Comparison of ENCODE assay signal across 8 mouse cellular contexts in genomic region chr13:23286721-23287362, GRCm38 (mm10). TPM values are rescaled to one million over a fixed set of nuclear protein-coding genes. Genes with fewer than 3 reads are reported as not detected.
DNase-seq lines count a peak whose midpoint lies in the region; ATAC-seq and TF ChIP-seq lines count a peak whose summit lies in the region.

No protein-coding gene starts in this region.

- H3K9me3 ChIP-seq in lung, embryonic 14.5 days (ENCODE audit: low read depth, low read length), result no peaks in the 10 kb centered on the region
- no peaks in the 10 kb centered on the region for H3K9me3 ChIP-seq in forebrain, embryonic 13.5 days (replicated peaks)
- no peaks in the 10 kb centered on the region for H3K9me3 ChIP-seq in limb, embryonic 11.5 days (ENCODE audit: control insufficient read depth, low read length)
- no peaks in the 10 kb centered on the region for H3K9me3 ChIP-seq in stomach, embryonic 14.5 days (ENCODE audit: control insufficient read depth, low read depth, low read length)

- H3K4me2 ChIP-seq in lung, embryonic 14.5 days, result peak overlapping the region; percentile 76
- peak overlapping the region; percentile 78 for H3K4me2 ChIP-seq in forebrain, embryonic 13.5 days
- H3K4me2 ChIP-seq in limb, embryonic 11.5 days (ENCODE audit: low read depth, severe bottlenecking), result peak overlapping the region; percentile 59
- H3K4me2 ChIP-seq in stomach, embryonic 14.5 days (replicated peaks; ENCODE audit: low read depth, low read length), result peak overlapping the region; percentile 84

- peak overlapping the region; percentile 43 for H3K4me3 ChIP-seq in lung, embryonic 14.5 days (ENCODE audit: low read depth, low read length)
- peak overlapping the region; percentile 47 for H3K4me3 ChIP-seq in forebrain, embryonic 13.5 days
- peak overlapping the region; percentile 35 for H3K4me3 ChIP-seq in limb, embryonic 11.5 days (ENCODE audit: low read depth, low read length)
- peak overlapping the region; percentile 39 for H3K4me3 ChIP-seq in stomach, embryonic 14.5 days (ENCODE audit: low read depth, low read length)

- no peak overlapping the region for H3K27ac ChIP-seq in lung, embryonic 14.5 days (ENCODE audit: low read depth)
- H3K27ac ChIP-seq in forebrain, embryonic 13.5 days, result no peak overlapping the region
- no peak overlapping the region for H3K27ac ChIP-seq in limb, embryonic 11.5 days (replicated peaks; ENCODE audit: low read depth, low read length)
- H3K27ac ChIP-seq in stomach, embryonic 14.5 days (ENCODE audit: low read length), result no peak overlapping the region

- DNase-seq in lung, embryonic 14.5 days, result peak; percentile 56
- DNase-seq in lung, postnatal 4 days, result no peak
- peak; percentile 56 for DNase-seq in limb, embryonic 11.5 days (ENCODE audit: low spot score)
- DNase-seq in right cerebral cortex, postnatal 4 days, result no peak
- DNase-seq in right cerebral cortex, postnatal 25 days, result no peak
- DNase-seq in ovary, adult 18-20 months (ENCODE audit: low spot score), result no peak

- no peaks in the 10 kb centered on the region for H3K4me1 ChIP-seq in lung, embryonic 14.5 days (ENCODE audit: insufficient read depth)
- H3K4me1 ChIP-seq in forebrain, embryonic 13.5 days, result peaks cover 15% of the 10 kb centered on the region
- H3K4me1 ChIP-seq in limb, embryonic 11.5 days (ENCODE audit: control insufficient read depth, insufficient read depth, low read length), result 0 out of 2 replicates have a peak, but pooled peaks cover 3% of the 10 kb centered on the region
- H3K4me1 ChIP-seq in stomach, embryonic 14.5 days (ENCODE audit: control insufficient read depth, insufficient read depth, low read length), result 0 out of 2 replicates have a peak, but pooled peaks cover 2% of the 10 kb centered on the region

- peak overlapping the region; percentile 34 for H3K9ac ChIP-seq in lung, embryonic 14.5 days
- peak overlapping the region; percentile 62 for H3K9ac ChIP-seq in forebrain, embryonic 13.5 days
- H3K9ac ChIP-seq in limb, embryonic 11.5 days (ENCODE audit: low read length), result no peak overlapping the region
- no peak overlapping the region for H3K9ac ChIP-seq in stomach, embryonic 14.5 days (replicated peaks; ENCODE audit: low read depth, low read length)

- ATAC-seq in lung, embryonic 14.5 days (ENCODE audit: insufficient read depth), result peak; percentile 26; the same call in 1 of the 2 replicates
- no peak for ATAC-seq in forebrain, embryonic 13.5 days
- no peak for ATAC-seq in limb, embryonic 11.5 days (ENCODE audit: insufficient number of reproducible peaks, low FRiP score, low TSS enrichment, low read depth)
- ATAC-seq in stomach, embryonic 14.5 days (ENCODE audit: insufficient number of reproducible peaks, insufficient read depth, low FRiP score, low read depth), result no peak

- 1% methylated on average over 19 of the region's 19 CpGs for WGBS in lung, embryonic 14.5 days
- WGBS in forebrain, embryonic 13.5 days, result under 1% methylated on average over 19 of the region's 19 CpGs
- 2% methylated on average over 19 of the region's 19 CpGs for WGBS in limb, embryonic 11.5 days
- WGBS in stomach, embryonic 14.5 days, result 2% methylated on average over 19 of the region's 19 CpGs

- peaks cover 6% of the 10 kb centered on the region for H3K27me3 ChIP-seq in lung, embryonic 14.5 days (ENCODE audit: insufficient read depth, low read length)
- H3K27me3 ChIP-seq in forebrain, embryonic 13.5 days, result peaks cover 37% of the 10 kb centered on the region
- no peaks in the 10 kb centered on the region for H3K27me3 ChIP-seq in limb, embryonic 11.5 days (ENCODE audit: control insufficient read depth, insufficient read depth, low read length)
- no peaks in the 10 kb centered on the region; the same call in 1 of the 2 replicates for H3K27me3 ChIP-seq in stomach, embryonic 14.5 days (ENCODE audit: control insufficient read depth, insufficient read depth, low read length)

- TF ChIP-seq CTCF in lung, embryonic 14.5 days (IDR thresholded peaks at IDR 0.05; ENCODE audit: low read depth), result no peak

- H3K36me3 ChIP-seq in lung, embryonic 14.5 days (ENCODE audit: insufficient read depth), result no peaks in the 10 kb centered on the region
- H3K36me3 ChIP-seq in forebrain, embryonic 13.5 days (ENCODE audit: poor library complexity, severe bottlenecking), result no peaks in the 10 kb centered on the region
- H3K36me3 ChIP-seq in limb, embryonic 11.5 days (ENCODE audit: control insufficient read depth, insufficient read depth, low read length), result no peaks in the 10 kb centered on the region
- H3K36me3 ChIP-seq in stomach, embryonic 14.5 days (ENCODE audit: control insufficient read depth, insufficient read depth, low read length), result no peaks in the 10 kb centered on the region

RNA-seq across cellular contexts. Expression of gene Vmn1r223, which starts 39.9 kb away (rescaled TPM):
- not detected in 2 replicates for polyA plus RNA-seq in lung, embryonic 14.5 days (2014; fragmentation: Nextera tagmentation; extraction: Ambion mirVana)
- polyA plus RNA-seq in forebrain, embryonic 13.5 days (2015; fragmentation: Nextera tagmentation; extraction: Ambion mirVana), result not detected in 2 replicates
- 0.04 TPM in 1 of 2 replicates, not detected in the other for polyA plus RNA-seq in limb, embryonic 11.5 days (2014; fragmentation: Nextera tagmentation; extraction: Ambion mirVana)
- polyA plus RNA-seq in stomach, embryonic 14.5 days (2014; fragmentation: Nextera tagmentation; extraction: Ambion mirVana), result not detected in 2 replicates

RNA-seq across cellular contexts. Expression of gene Vmn1r222, which starts 51.1 kb away (rescaled TPM):
- not detected in 2 replicates for polyA plus RNA-seq in lung, embryonic 14.5 days (2014; fragmentation: Nextera tagmentation; extraction: Ambion mirVana)
- not detected in 2 replicates for polyA plus RNA-seq in forebrain, embryonic 13.5 days (2015; fragmentation: Nextera tagmentation; extraction: Ambion mirVana)
- polyA plus RNA-seq in limb, embryonic 11.5 days (2014; fragmentation: Nextera tagmentation; extraction: Ambion mirVana), result not detected in 2 replicates
- polyA plus RNA-seq in stomach, embryonic 14.5 days (2014; fragmentation: Nextera tagmentation; extraction: Ambion mirVana), result not detected in 2 replicates

Comparison
In these comparisons a context has a peak if more than half of its experiments do, and no peak if none do; other contexts are left out.
1. DNase-seq: peak in lung, embryonic 14.5 days (single experiment) and limb, embryonic 11.5 days (single experiment); none in lung, postnatal 4 days (0 of 2), right cerebral cortex, postnatal 4 days (single experiment), right cerebral cortex, postnatal 25 days (single experiment) and ovary, adult 18-20 months (single experiment).
2. H3K9ac ChIP-seq: peak in lung, embryonic 14.5 days (single experiment) and forebrain, embryonic 13.5 days (single experiment); none in limb, embryonic 11.5 days (single experiment) and stomach, embryonic 14.5 days (single experiment).
3. Peak in every context shown above with its lines, with median percentiles within 50 percentile points of each other: H3K4me2 ChIP-seq and H3K4me3 ChIP-seq.